Mouse (Mus musculus) ES-Bruce4 (cell line): ENCODE results near the gene Bend5.

Experiments used
- CTCF ChIP-seq: IDR thresholded peaks from one replicate; pipeline ENCODE4 v1.8.1; 2011; ENCODE audit warnings: low read depth, low read length
- EP300 ChIP-seq: IDR thresholded peaks from 2 replicates; pipeline ENCODE4 v1.6.1; 2011; ENCODE audit warnings: low read depth, low read length; ENCODE audit not compliant: insufficient read depth
- POLR2A ChIP-seq: IDR thresholded peaks from one replicate; pipeline ENCODE4 v1.8.1; 2011; ENCODE audit warnings: low read length; ENCODE audit not compliant: insufficient read depth

GRCm38 (mm10) chr4:111403243-111403642, 11.6 kb upstream of the Bend5 start:
- TF ChIP-seq CTCF: no peak
- no peak for TF ChIP-seq EP300
- TF ChIP-seq POLR2A: no peak
